Mouse (Mus musculus): ENCODE results near the gene Zfand2b. TPM values are rescaled to one million over a fixed set of nuclear protein-coding genes. Genes with fewer than 3 reads are reported as not detected.

Gene Zfand2b
- polyA plus RNA-seq, 1 experiment from 2014 or later, result 27.2 TPM

DNA sequence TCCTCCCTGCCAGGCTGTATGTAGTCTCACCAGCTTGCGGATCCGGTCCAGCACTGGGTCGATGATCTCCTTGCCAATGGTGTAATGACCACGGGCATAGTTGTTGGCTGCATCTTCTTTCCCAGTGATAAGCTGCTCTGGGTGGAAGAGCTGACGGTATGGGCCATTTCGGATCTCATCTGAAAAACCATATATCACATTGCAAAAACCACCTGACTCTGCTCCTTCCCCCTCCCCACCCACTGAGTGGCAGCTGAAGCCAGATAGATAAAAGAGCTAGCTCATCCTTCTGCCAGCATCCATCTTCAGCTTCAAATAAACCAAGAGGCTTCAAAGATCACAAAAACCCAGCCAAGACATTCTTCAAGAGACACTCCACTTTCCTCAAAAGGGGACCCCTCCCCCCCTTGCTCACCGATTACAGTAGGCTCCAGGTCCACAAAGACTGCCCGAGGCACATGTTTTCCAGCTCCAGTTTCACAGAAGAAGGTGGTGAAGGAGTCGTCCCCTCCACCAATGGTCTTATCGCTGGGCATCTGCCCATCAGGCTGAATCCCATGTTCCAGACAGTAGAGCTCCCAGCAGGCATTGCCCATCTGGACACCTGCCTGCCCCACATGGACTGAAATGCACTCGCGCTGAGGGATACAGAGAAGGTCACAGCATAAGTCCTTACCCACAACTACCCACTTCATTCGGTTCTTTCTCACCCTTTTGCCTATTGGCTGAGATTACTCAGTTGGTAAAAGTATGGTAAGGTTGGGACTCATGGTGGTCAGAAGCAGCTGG is 48.5 kb downstream of the Zfand2b start:
- 67% methylated on average over 13 of the region's 13 CpGs for WGBS
- Histone ChIP-seq H3K27ac (replicated peaks) (0 out of 2 replicates have a peak overlapping the region, but pooled peaks have one; percentile 18), H3K4me3 (peak overlapping the region; percentile 68), H3K36me3 (peaks cover 42% of the 10 kb centered on the region), H3K4me1 (peaks cover 40% of the 10 kb centered on the region), H3K27me3 (replicated peaks) (peaks cover 61% of the 10 kb centered on the region), H3K4me2 (peak overlapping the region; percentile 99), H3K9ac (no peak overlapping the region; the same call in 1 of the 2 replicates), H3K9me3 (no peaks in the 10 kb centered on the region)
- no peak for ATAC-seq (ENCODE audit: extremely low read depth, insufficient number of reproducible peaks, low FRiP score, low TSS enrichment)

DNA sequence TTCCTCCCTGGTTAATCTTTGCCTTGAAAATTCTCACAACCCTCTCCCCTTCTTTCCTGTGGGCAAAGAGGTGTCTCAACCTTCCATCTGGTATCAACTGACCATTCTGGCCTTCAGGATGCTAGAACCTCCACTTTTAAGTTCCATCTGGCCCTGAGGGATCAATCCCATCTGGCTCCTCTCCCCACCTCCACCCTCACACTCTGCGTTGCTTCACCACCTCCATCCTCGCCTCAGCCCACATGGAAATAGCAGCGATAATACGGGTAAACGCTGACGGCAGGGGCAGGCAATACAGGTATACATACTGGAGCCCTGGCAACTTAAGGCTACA is 49.4 kb downstream of the Zfand2b start:
- H3K36me3 ChIP-seq, result peaks cover 34% of the 10 kb centered on the region
- peak overlapping the region; percentile 83 for H3K9ac ChIP-seq
- H3K4me2 ChIP-seq, result peak overlapping the region; percentile 99
- H3K9me3 ChIP-seq, result no peaks in the 10 kb centered on the region
- ATAC-seq (ENCODE audit: extremely low read depth, insufficient number of reproducible peaks, low FRiP score, low TSS enrichment), result no peak
- H3K27me3 ChIP-seq (replicated peaks), result peaks cover 69% of the 10 kb centered on the region
- H3K4me1 ChIP-seq, result peaks cover 33% of the 10 kb centered on the region
- WGBS, result 4% methylated on average over 6 of the region's 6 CpGs
- H3K4me3 ChIP-seq, result peak overlapping the region; percentile 68
- peak overlapping the region; percentile 54; the same call in 1 of the 2 replicates for H3K27ac ChIP-seq (replicated peaks)

DNA sequence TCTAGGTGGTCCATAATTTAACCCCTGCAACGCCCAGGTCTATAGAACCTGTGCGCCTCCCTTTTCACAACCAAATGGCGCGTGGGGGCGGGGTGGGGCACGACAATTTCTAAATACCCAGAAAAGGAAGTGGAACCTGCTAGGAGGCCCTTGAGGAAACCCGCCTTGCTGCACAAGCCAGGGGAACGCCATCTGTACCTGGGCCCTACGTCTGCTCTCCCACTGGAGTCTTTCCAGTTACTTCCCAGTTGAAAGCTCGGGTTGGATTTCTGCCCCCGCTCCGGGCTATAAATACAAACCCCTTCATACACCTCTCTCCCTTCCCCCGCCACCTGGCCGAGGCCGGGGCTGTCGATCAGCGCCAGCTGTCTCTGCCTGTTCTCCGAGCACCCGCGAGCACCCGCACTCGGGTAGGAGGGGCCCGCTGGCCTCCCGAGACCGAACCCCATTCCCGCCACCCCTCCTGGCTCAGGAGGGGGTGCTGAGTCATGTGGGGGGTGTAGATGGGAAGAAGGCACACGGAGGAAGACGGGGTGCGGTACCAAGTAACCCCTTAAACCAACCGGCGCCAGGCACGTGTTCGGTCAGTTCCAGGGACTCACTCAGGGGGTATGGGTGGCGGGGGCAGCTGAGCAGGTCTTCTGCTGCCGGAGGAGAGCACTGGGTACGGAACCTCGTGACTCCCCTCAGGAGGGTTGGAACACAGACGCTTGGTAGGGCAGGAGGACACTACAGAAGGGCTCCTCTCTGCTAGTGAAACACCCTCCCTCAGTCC is 50.0 kb downstream of the Zfand2b start:
- Histone ChIP-seq H3K27me3 (replicated peaks) (peaks cover 69% of the 10 kb centered on the region), H3K36me3 (peaks cover 28% of the 10 kb centered on the region), H3K4me3 (peak overlapping the region; percentile 68), H3K27ac (replicated peaks) (peak overlapping the region; percentile 54), H3K4me2 (peak overlapping the region; percentile 99), H3K4me1 (peaks cover 27% of the 10 kb centered on the region), H3K9ac (peak overlapping the region; percentile 83), H3K9me3 (no peaks in the 10 kb centered on the region)
- peak; percentile 72 for ATAC-seq (ENCODE audit: extremely low read depth, insufficient number of reproducible peaks, low FRiP score, low TSS enrichment)
- WGBS, result 1% methylated on average over 38 of the region's 38 CpGs

DNA sequence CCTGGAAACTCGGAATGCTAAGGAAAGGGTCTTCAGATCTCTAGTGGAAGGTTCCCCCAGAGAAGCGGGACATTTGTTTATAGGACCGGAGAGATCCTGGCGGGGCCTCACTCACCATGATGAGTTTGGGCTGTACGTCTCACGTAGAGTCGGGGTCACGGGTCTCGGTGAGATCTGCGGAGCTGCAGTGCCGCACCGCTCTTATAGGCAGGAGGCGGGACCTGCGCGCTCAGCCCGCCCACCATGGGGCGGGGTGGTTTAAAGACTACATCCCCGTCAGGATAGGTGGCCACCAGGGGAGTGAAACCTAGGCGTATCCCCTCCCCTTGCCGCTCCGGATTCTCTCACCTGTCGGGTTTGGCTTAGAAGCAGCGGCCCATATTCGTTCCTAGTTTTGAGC is 50.6 kb downstream of the Zfand2b start:
- Histone ChIP-seq H3K4me3 (peak overlapping the region; percentile 68), H3K4me2 (peak overlapping the region; percentile 99), H3K4me1 (peaks cover 24% of the 10 kb centered on the region), H3K27ac (replicated peaks) (peak overlapping the region; percentile 54), H3K9ac (peak overlapping the region; percentile 83), H3K9me3 (no peaks in the 10 kb centered on the region), H3K36me3 (peaks cover 21% of the 10 kb centered on the region), H3K27me3 (replicated peaks) (peaks cover 69% of the 10 kb centered on the region)
- ATAC-seq (ENCODE audit: extremely low read depth, insufficient number of reproducible peaks, low FRiP score, low TSS enrichment), result peak; percentile 85
- WGBS, result under 1% methylated on average over 24 of the region's 24 CpGs

DNA sequence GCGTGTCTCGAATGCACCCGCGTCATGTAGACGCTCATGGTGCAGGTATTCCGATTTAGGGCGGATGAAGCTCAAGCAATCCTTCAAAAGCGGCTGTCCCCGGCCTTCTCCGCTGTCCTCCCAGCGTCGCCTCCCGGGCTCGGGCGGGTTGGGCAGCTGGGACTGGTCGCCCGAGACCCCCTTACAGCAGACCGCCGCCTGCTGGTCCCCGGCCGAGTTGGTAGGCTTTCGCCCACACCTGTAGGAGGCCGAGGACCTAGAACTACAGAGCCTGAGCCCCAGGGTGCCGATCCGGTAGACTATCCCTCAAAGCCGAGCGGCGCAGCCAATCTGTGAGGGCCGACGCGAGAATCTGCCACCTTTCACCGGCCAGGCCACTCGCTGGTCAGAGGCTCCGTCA is 51.1 kb downstream of the Zfand2b start, which contains the start of gene Tuba4a:
TSS of gene Tuba4a (minus strand) at position 335 of the 400 bp plus-strand sequence.
- 1% methylated on average over 34 of the region's 34 CpGs for WGBS
- H3K27me3 ChIP-seq (replicated peaks), result peaks cover 72% of the 10 kb centered on the region
- H3K9me3 ChIP-seq, result no peaks in the 10 kb centered on the region
- peak within 1 kb of the TSS; percentile 99 for H3K4me2 ChIP-seq
- 0 out of 2 replicates have a peak, but pooled peaks have one; percentile 6 for ATAC-seq (ENCODE audit: extremely low read depth, insufficient number of reproducible peaks, low FRiP score, low TSS enrichment)
- peak within 1 kb of the TSS; percentile 54 for H3K27ac ChIP-seq (replicated peaks)
- H3K4me1 ChIP-seq, result peaks cover 24% of the 10 kb centered on the region
- H3K9ac ChIP-seq, result peak within 1 kb of the TSS; percentile 83
- peaks cover 17% of the 10 kb centered on the region for H3K36me3 ChIP-seq
- H3K4me3 ChIP-seq, result peak within 1 kb of the TSS; percentile 68

Small RNAs within 50 kb of the gene (microRNA-seq; reads per million reads assigned to microRNA genes)
- gene Gm27943, result not detected

Other genes with a start within 250 kb of the Zfand2b start
- not detected in 2 replicates for gene Cfap65, start 233.0 kb upstream of the Zfand2b start, polyA plus RNA-seq (2015; fragmentation: Nextera tagmentation; extraction: Ambion mirVana)
- gene Ihh, start 217.0 kb upstream of the Zfand2b start, polyA plus RNA-seq (2015; fragmentation: Nextera tagmentation; extraction: Ambion mirVana), result 0.05 and 0.31 TPM in 2 replicates
- gene Nhej1, start 43.4 kb upstream of the Zfand2b start, polyA plus RNA-seq (2015; fragmentation: Nextera tagmentation; extraction: Ambion mirVana), result 7.6 and 7.9 TPM in 2 replicates
- 0.41 and 1.0 TPM in 2 replicates for gene Slc23a3, start 34.8 kb upstream of the Zfand2b start, polyA plus RNA-seq (2015; fragmentation: Nextera tagmentation; extraction: Ambion mirVana)
- 36.2 and 39.1 TPM in 2 replicates for gene Cnppd1, start 25.9 kb upstream of the Zfand2b start, polyA plus RNA-seq (2015; fragmentation: Nextera tagmentation; extraction: Ambion mirVana)
- gene Retreg2, start 25.9 kb upstream of the Zfand2b start, polyA plus RNA-seq (2015; fragmentation: Nextera tagmentation; extraction: Ambion mirVana), result 35.2 and 35.9 TPM in 2 replicates
- gene Abcb6, start 11.7 kb downstream of the Zfand2b start, polyA plus RNA-seq (2015; fragmentation: Nextera tagmentation; extraction: Ambion mirVana), result 14.8 and 17.6 TPM in 2 replicates
- gene Ankzf1, start 23.5 kb downstream of the Zfand2b start, polyA plus RNA-seq (2015; fragmentation: Nextera tagmentation; extraction: Ambion mirVana), result 23.7 and 26.4 TPM in 2 replicates
- 28.7 and 30.4 TPM in 2 replicates for gene Atg9a, start 23.6 kb downstream of the Zfand2b start, polyA plus RNA-seq (2015; fragmentation: Nextera tagmentation; extraction: Ambion mirVana)
- 6.9 and 8.2 TPM in 2 replicates for gene Glb1l, start 42.2 kb downstream of the Zfand2b start, polyA plus RNA-seq (2015; fragmentation: Nextera tagmentation; extraction: Ambion mirVana)
- 81.2 and 96.6 TPM in 2 replicates for gene Stk16, start 42.2 kb downstream of the Zfand2b start, polyA plus RNA-seq (2015; fragmentation: Nextera tagmentation; extraction: Ambion mirVana)
- 43.3 and 45.1 TPM in 2 replicates for gene Tuba4a, start 51.2 kb downstream of the Zfand2b start, polyA plus RNA-seq (2015; fragmentation: Nextera tagmentation; extraction: Ambion mirVana)
- not detected in 2 replicates for gene A630095N17Rik, start 63.5 kb downstream of the Zfand2b start, polyA plus RNA-seq (2015; fragmentation: Nextera tagmentation; extraction: Ambion mirVana)
- gene Dnajb2, start 67.8 kb downstream of the Zfand2b start, polyA plus RNA-seq (2015; fragmentation: Nextera tagmentation; extraction: Ambion mirVana), result 30.5 and 32.6 TPM in 2 replicates
- gene Ptprn, start 95.9 kb downstream of the Zfand2b start, polyA plus RNA-seq (2015; fragmentation: Nextera tagmentation; extraction: Ambion mirVana), result 0.40 and 0.87 TPM in 2 replicates
- 0.75 TPM in 1 of 2 replicates, not detected in the other for gene Resp18, start 109.8 kb downstream of the Zfand2b start, polyA plus RNA-seq (2015; fragmentation: Nextera tagmentation; extraction: Ambion mirVana)
- gene Dnpep, start 149.3 kb downstream of the Zfand2b start, polyA plus RNA-seq (2015; fragmentation: Nextera tagmentation; extraction: Ambion mirVana), result 115 and 121 TPM in 2 replicates
- 393 and 426 TPM in 2 replicates for gene Des, start 191.7 kb downstream of the Zfand2b start, polyA plus RNA-seq (2015; fragmentation: Nextera tagmentation; extraction: Ambion mirVana)
- 55.1 and 58.8 TPM in 2 replicates for gene Speg, start 206.7 kb downstream of the Zfand2b start, polyA plus RNA-seq (2015; fragmentation: Nextera tagmentation; extraction: Ambion mirVana)

All from heart, embryonic 13.5 days (tissue).